Mouse (Mus musculus) lung, embryonic 16.5 days (tissue): ENCODE data around the gene Tmem260. TPM values are rescaled to one million over a fixed set of nuclear protein-coding genes. Genes with fewer than 3 reads are reported as not detected.

ENCODE experiments used
- ATAC-seq: fragments of 200-750 bp; cut with Nextera tagmentation; 2 replicates; pipeline ENCODE4 v1.8.0; 2017; ENCODE audit warnings: low read depth, mild to moderate bottlenecking, moderate library complexity
- H3K27ac ChIP-seq: fragments of 300-500 bp; sonication (generic); 2 replicates; pipeline ENCODE4 v1.5.1; 2014; ENCODE audit warnings: mild to moderate bottlenecking, control low read depth, low read length
- H3K27me3 ChIP-seq: fragments of 300-500 bp; sonication (generic); 2 replicates; pipeline ENCODE4 v1.6.1; 2014; ENCODE audit warnings: low read depth, low read length, mixed read lengths; ENCODE audit not compliant: control insufficient read depth, insufficient read depth
- H3K36me3 ChIP-seq: fragments of 300-500 bp; sonication (generic); 2 replicates; pipeline ENCODE4 v1.6.1; 2014; ENCODE audit warnings: low read length; ENCODE audit not compliant: control insufficient read depth, insufficient read depth
- H3K4me1 ChIP-seq: fragments of 300-500 bp; sonication (generic); replicated peaks from 2 replicates; pipeline ENCODE4 v1.6.1; 2014; ENCODE audit warnings: low read length, mixed read lengths; ENCODE audit not compliant: control insufficient read depth, insufficient read depth
- H3K4me2 ChIP-seq: fragments of 300-500 bp; sonication (generic); 2 replicates; pipeline ENCODE4 v1.6.1; 2014; ENCODE audit warnings: low read depth, low read length, control low read depth
- H3K4me3 ChIP-seq: fragments of 300-500 bp; sonication (generic); 2 replicates; pipeline ENCODE4 v1.5.1; 2014; ENCODE audit warnings: mild to moderate bottlenecking, low read length, control low read depth
- H3K9ac ChIP-seq: fragments of 300-500 bp; sonication (generic); 2 replicates; pipeline ENCODE4 v1.6.1; 2014; ENCODE audit warnings: low read length, control low read depth
- H3K9me3 ChIP-seq: fragments of 300-500 bp; sonication (generic); 2 replicates; pipeline ENCODE4 v1.6.1; 2016; ENCODE audit warnings: low read length; ENCODE audit not compliant: control insufficient read depth
- WGBS: fragments of 180-500 bp; shearing (Covaris S2); extraction: QIAGEN DNeasy Blood & Tissue Kit; methylation state at CpG from one replicate; pipeline ENCODE4 v1.1.7; 2014; 5-methylcytosine and 5-hydroxymethylcytosine counted together
- polyA plus RNA-seq: library from polyadenylated mRNA; unstranded; fragments of >200 nt; fragmentation: Nextera tagmentation; extraction: Ambion mirVana; gene quantifications from 2 replicates; pipeline ENCODE4 v1.2.1, GENCODE M21; 2015

Gene Tmem260
- polyA plus RNA-seq = 23.5 and 25.3 TPM in 2 replicates

- no peaks in the 10 kb centered on the region for H3K9me3 ChIP-seq
- peaks cover 10% of the 10 kb centered on the region for H3K4me1 ChIP-seq
- no peaks in the 10 kb centered on the region for H3K27me3 ChIP-seq
- peak; percentile 99 for ATAC-seq
- H3K4me3 ChIP-seq = peak within 1 kb of the TSS; percentile 92
- peak within 1 kb of the TSS; percentile 83 for H3K9ac ChIP-seq
- H3K36me3 ChIP-seq = no peaks in the 10 kb centered on the region
- peak within 1 kb of the TSS; percentile 58 for H3K4me2 ChIP-seq
- H3K27ac ChIP-seq = peak within 1 kb of the TSS; percentile 80
- WGBS = 0% methylated on average over 57 of the region's 69 CpGs
Observed at GRCm38 (mm10) chr14:48445984-48446683, at the start of gene Tmem260. TSS of gene Tmem260 (plus strand) at chr14:48446124.

GRCm38 (mm10) chr14:48406086-48406485, 39.8 kb upstream of the Tmem260 start:
- 83% methylated on average over 13 of the region's 13 CpGs for WGBS
- Histone ChIP-seq H3K27ac (no peak overlapping the region), H3K9me3 (no peaks in the 10 kb centered on the region), H3K27me3 (no peaks in the 10 kb centered on the region), H3K36me3 (no peaks in the 10 kb centered on the region), H3K4me3 (no peak overlapping the region), H3K9ac (no peak overlapping the region), H3K4me2 (no peak overlapping the region), H3K4me1 (no peaks in the 10 kb centered on the region)
- no peak for ATAC-seq

GRCm38 (mm10) chr14:48417064-48417463, 28.9 kb upstream of the Tmem260 start:
- H3K27ac ChIP-seq = no peak overlapping the region
- no peaks in the 10 kb centered on the region for H3K36me3 ChIP-seq
- WGBS = 72% methylated on average over 3 of the region's 3 CpGs
- ATAC-seq = no peak
- H3K27me3 ChIP-seq = no peaks in the 10 kb centered on the region
- no peak overlapping the region for H3K4me3 ChIP-seq
- no peak overlapping the region for H3K4me2 ChIP-seq
- H3K9ac ChIP-seq = no peak overlapping the region
- peaks cover 5% of the 10 kb centered on the region for H3K4me1 ChIP-seq
- H3K9me3 ChIP-seq = no peaks in the 10 kb centered on the region

DNA sequence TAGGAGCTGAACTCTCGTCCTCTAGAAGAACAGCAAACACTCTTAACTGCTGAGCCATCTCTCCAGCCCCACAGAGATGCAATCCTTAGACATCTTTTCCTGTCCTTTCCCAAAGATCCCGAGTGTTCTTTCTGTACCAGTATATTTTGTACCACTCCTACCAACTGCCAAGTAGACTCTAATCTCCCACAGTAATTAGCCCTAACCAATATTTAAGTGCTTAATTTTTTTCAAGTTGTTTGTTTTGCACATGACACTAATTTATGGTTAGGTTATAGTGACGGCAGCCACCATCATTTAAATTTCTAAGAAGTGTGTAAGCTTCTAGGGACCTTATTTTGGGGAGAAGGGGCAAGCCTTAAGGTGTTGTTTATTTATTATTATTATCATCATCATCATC, 27.7 kb upstream of the Tmem260 start:
- H3K9me3 ChIP-seq = no peaks in the 10 kb centered on the region
- no peaks in the 10 kb centered on the region for H3K27me3 ChIP-seq
- ATAC-seq = no peak
- 33% methylated on average over 3 of the region's 3 CpGs for WGBS
- H3K9ac ChIP-seq = no peak overlapping the region
- peaks cover 8% of the 10 kb centered on the region for H3K4me1 ChIP-seq
- no peak overlapping the region for H3K4me3 ChIP-seq
- no peak overlapping the region for H3K4me2 ChIP-seq
- H3K36me3 ChIP-seq = no peaks in the 10 kb centered on the region
- no peak overlapping the region for H3K27ac ChIP-seq

GRCm38 (mm10) chr14:48418672-48419071, 27.3 kb upstream of the Tmem260 start:
- H3K36me3 ChIP-seq = no peaks in the 10 kb centered on the region
- ATAC-seq = no peak
- no peaks in the 10 kb centered on the region for H3K9me3 ChIP-seq
- H3K9ac ChIP-seq = no peak overlapping the region
- H3K4me1 ChIP-seq = peaks cover 8% of the 10 kb centered on the region
- no peak overlapping the region for H3K4me2 ChIP-seq
- WGBS = 80% methylated on average over 5 of the region's 5 CpGs
- H3K27ac ChIP-seq = no peak overlapping the region
- H3K27me3 ChIP-seq = no peaks in the 10 kb centered on the region
- no peak overlapping the region for H3K4me3 ChIP-seq

DNA sequence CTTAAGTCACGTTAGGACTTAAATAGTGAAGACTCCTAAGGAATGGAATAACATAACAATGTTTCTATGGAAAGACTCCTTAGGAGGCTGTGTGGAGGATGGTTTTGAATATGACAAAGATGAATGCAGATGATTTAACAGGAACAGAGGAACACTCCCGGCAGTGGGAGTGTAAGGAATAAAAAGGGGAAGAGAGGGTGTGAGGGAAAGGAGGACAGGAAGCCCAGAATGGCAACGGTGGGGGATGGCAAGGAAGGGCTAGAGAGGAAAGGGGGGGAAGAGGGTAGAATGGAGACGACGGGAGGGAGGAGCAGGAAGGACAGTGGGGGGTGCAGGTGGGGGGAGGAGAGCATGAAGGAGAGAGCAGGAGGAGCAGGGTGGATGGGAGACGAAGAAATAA, 24.4 kb upstream of the Tmem260 start:
- Histone ChIP-seq H3K27me3 (no peaks in the 10 kb centered on the region), H3K9me3 (no peaks in the 10 kb centered on the region), H3K4me1 (peaks cover 8% of the 10 kb centered on the region), H3K27ac (no peak overlapping the region), H3K4me2 (peak overlapping the region; percentile 49; the same call in 1 of the 2 replicates), H3K36me3 (no peaks in the 10 kb centered on the region), H3K4me3 (peak overlapping the region; percentile 16; the same call in 1 of the 2 replicates), H3K9ac (no peak overlapping the region)
- ATAC-seq = no peak
- 11% methylated on average over 6 of the region's 6 CpGs for WGBS

- Histone ChIP-seq H3K27ac (no peak overlapping the region), H3K36me3 (no peaks in the 10 kb centered on the region), H3K4me1 (peaks cover 8% of the 10 kb centered on the region), H3K9ac (0 out of 2 replicates have a peak overlapping the region, but pooled peaks have one; percentile 19), H3K4me3 (peak overlapping the region; percentile 16; the same call in 1 of the 2 replicates), H3K9me3 (no peaks in the 10 kb centered on the region), H3K4me2 (peak overlapping the region; percentile 49), H3K27me3 (no peaks in the 10 kb centered on the region)
- ATAC-seq = peak; percentile 70
- WGBS = 8% methylated on average over 6 of the region's 6 CpGs
Observed at GRCm38 (mm10) chr14:48421996-48422395, 23.9 kb upstream of the Tmem260 start.

DNA sequence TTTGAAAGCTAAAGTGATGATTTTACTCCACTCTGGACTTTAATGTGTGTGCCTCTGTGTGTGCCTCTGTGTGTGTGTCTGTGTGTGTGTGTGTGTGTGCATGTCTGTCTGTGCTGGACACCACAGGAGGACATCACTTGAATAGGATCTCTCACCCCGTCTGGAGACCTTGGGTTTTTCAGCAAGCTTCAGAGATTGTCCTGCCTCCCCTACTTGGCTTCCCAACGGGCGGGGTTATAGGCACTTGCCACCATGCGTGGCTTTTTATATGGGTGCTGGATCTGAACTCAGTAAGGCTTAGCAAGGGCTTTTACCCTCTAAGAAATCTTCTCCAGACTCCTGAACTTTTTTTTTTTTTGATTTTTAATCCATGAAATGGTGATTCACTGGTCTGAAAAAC, 23.5 kb upstream of the Tmem260 start:
- 40% methylated on average over 4 of the region's 4 CpGs for WGBS
- no peak overlapping the region for H3K9ac ChIP-seq
- peak overlapping the region; percentile 49; the same call in 1 of the 2 replicates for H3K4me2 ChIP-seq
- no peaks in the 10 kb centered on the region for H3K36me3 ChIP-seq
- H3K4me3 ChIP-seq = no peak overlapping the region; the same call in 1 of the 2 replicates
- no peaks in the 10 kb centered on the region for H3K9me3 ChIP-seq
- H3K27me3 ChIP-seq = no peaks in the 10 kb centered on the region
- H3K4me1 ChIP-seq = peaks cover 8% of the 10 kb centered on the region
- no peak overlapping the region for H3K27ac ChIP-seq
- ATAC-seq = no peak

DNA sequence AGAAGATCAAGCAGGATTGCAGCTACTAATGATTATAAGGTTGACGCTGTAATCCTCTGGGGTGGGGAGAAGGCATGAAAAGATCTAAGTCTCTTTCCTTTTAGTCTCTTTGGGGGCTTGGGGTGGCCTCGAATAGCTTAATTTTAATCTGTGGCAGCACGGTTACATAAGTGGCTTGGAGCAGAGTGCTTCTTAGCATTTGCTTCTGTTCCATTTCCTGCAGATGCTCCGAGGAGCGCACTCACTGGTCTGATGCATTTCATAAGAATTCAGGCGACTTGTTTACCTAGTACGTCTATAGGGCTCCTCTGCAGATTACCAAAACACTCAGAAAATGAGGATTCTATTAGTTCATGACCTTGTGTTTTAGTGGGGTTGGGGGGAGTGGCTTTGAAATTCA, 23.0 kb upstream of the Tmem260 start:
- no peak overlapping the region for H3K4me2 ChIP-seq
- H3K9me3 ChIP-seq = no peaks in the 10 kb centered on the region
- no peaks in the 10 kb centered on the region for H3K36me3 ChIP-seq
- H3K9ac ChIP-seq = no peak overlapping the region
- no peak for ATAC-seq
- H3K27me3 ChIP-seq = no peaks in the 10 kb centered on the region
- no peak overlapping the region for H3K4me3 ChIP-seq
- no peak overlapping the region for H3K27ac ChIP-seq
- peaks cover 8% of the 10 kb centered on the region for H3K4me1 ChIP-seq
- WGBS = 51% methylated on average over 7 of the region's 7 CpGs
